Mouse (Mus musculus): ENCODE results near the gene Hk2. TPM values are rescaled to one million over a fixed set of nuclear protein-coding genes. Genes with fewer than 3 reads are reported as not detected.

Hk2 gene
- polyA plus RNA-seq, 1 experiment from 2014 or later, result 3.3 TPM

DNA sequence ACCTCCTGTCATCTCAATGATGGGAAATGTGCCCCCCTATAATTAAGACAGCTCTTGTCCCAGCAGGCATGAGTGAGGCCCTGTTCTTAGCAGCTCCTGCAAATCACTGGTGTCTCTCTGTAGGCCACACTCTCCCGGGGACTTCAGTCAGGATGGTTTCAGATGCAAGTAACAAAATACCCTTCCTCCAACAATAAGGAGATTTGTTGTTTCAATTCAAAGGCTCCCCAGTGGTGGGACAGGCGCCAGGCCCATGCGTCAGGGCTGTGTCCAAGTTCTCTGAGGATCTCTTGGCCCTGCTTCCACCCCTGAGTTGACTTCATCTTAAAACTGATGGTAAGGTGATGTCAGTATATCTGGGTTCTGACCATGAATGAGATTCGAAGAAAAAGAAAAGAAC, 9.7 kb upstream of the Hk2 start:
- Histone ChIP-seq H3K9ac (replicated peaks) (no peak overlapping the region), H3K9me3 (ENCODE audit: low read length) (no peaks in the 10 kb centered on the region), H3K36me3 (replicated peaks; ENCODE audit: insufficient read depth, low read length) (no peaks in the 10 kb centered on the region), H3K27me3 (ENCODE audit: insufficient read depth, low read length) (no peaks in the 10 kb centered on the region), H3K4me2 (ENCODE audit: low read depth, low read length) (no peak overlapping the region), H3K4me3 (ENCODE audit: low read depth, low read length) (no peak overlapping the region), H3K4me1 (ENCODE audit: insufficient read depth) (no peaks in the 10 kb centered on the region), H3K27ac (ENCODE audit: low read depth) (no peak overlapping the region)
- no peak for DNase-seq
- WGBS (ENCODE audit: insufficient replicate concordance), result 78% methylated on average over 4 of the region's 4 CpGs
- no peak for TF ChIP-seq CTCF (IDR thresholded peaks at IDR 0.05; ENCODE audit: low read depth)
- no peak for TF ChIP-seq EP300 (IDR thresholded peaks at IDR 0.05; ENCODE audit: low read depth)
- ATAC-seq, result no peak

DNA sequence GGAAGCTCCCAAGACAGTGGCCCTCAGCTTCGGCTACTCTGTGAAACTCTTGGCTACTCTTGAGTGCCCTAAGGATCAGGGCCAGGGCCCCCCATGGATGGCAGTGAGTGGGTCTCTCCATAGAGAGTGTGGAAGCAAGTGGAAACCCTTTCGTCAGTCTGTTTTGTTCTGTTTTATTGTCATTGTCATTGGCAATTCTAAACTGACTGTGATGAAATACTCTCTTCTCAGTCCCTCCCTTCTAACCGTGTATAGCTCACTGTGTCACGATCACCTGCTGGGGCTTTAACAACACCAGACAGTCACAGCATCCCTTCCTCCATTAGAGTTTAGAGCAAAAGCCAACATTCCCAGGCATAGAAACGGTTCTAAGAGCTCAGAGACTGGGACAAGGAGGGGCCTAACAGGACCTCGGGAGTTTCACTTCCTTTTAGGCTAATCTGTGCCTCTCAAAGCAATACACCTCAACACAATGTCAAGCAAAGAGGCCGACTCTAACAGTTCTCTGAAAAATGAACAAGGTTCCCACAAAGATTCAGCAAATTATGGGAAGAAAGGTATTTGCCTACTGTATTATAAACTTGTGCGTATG, 6.6 kb upstream of the Hk2 start:
- Histone ChIP-seq H3K27me3 (ENCODE audit: insufficient read depth, low read length) (no peaks in the 10 kb centered on the region), H3K4me2 (ENCODE audit: low read depth, low read length) (no peak overlapping the region), H3K9ac (replicated peaks) (no peak overlapping the region), H3K4me1 (ENCODE audit: insufficient read depth) (no peaks in the 10 kb centered on the region), H3K36me3 (replicated peaks; ENCODE audit: insufficient read depth, low read length) (no peaks in the 10 kb centered on the region), H3K27ac (ENCODE audit: low read depth) (peak overlapping the region; percentile 48; the same call in 1 of the 2 replicates), H3K4me3 (ENCODE audit: low read depth, low read length) (no peak overlapping the region), H3K9me3 (ENCODE audit: low read length) (no peaks in the 10 kb centered on the region)
- ATAC-seq (no peak), DNase-seq (no peak)
- TF ChIP-seq EP300 (IDR thresholded peaks at IDR 0.05; ENCODE audit: low read depth) (no peak), CTCF (IDR thresholded peaks at IDR 0.05; ENCODE audit: low read depth) (no peak)
- 41% methylated on average over 8 of the region's 8 CpGs for WGBS (ENCODE audit: insufficient replicate concordance)

DNA sequence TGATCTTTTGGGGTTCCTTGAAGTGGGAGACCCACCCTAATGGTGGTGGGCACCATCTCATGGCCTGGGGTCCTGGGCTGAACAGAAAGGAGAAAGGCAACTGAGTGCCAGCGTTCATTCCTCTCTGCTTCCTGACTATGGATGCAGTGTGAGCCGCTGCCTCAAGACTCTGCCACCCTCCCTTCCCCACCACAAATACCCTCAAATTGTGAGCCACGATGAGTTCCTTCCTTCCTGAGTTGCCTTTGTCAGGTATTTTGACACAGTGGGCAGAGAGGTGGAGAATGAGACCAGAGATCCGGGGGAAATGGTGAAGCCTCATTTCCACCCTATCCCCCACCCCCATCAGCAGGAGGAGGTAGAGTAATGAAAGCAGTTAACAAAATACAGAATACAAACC, 6.1 kb upstream of the Hk2 start:
- no peak overlapping the region for H3K4me3 ChIP-seq (ENCODE audit: low read depth, low read length)
- H3K4me1 ChIP-seq (ENCODE audit: insufficient read depth), result no peaks in the 10 kb centered on the region
- no peak overlapping the region for H3K9ac ChIP-seq (replicated peaks)
- no peaks in the 10 kb centered on the region for H3K36me3 ChIP-seq (replicated peaks; ENCODE audit: insufficient read depth, low read length)
- H3K27me3 ChIP-seq (ENCODE audit: insufficient read depth, low read length), result no peaks in the 10 kb centered on the region
- H3K4me2 ChIP-seq (ENCODE audit: low read depth, low read length), result no peak overlapping the region
- 31% methylated on average over 4 of the region's 4 CpGs for WGBS (ENCODE audit: insufficient replicate concordance)
- no peak for TF ChIP-seq CTCF (IDR thresholded peaks at IDR 0.05; ENCODE audit: low read depth)
- no peak for TF ChIP-seq EP300 (IDR thresholded peaks at IDR 0.05; ENCODE audit: low read depth)
- no peak for DNase-seq
- ATAC-seq, result no peak
- peak overlapping the region; percentile 48; the same call in 1 of the 2 replicates for H3K27ac ChIP-seq (ENCODE audit: low read depth)
- H3K9me3 ChIP-seq (ENCODE audit: low read length), result no peaks in the 10 kb centered on the region

DNA sequence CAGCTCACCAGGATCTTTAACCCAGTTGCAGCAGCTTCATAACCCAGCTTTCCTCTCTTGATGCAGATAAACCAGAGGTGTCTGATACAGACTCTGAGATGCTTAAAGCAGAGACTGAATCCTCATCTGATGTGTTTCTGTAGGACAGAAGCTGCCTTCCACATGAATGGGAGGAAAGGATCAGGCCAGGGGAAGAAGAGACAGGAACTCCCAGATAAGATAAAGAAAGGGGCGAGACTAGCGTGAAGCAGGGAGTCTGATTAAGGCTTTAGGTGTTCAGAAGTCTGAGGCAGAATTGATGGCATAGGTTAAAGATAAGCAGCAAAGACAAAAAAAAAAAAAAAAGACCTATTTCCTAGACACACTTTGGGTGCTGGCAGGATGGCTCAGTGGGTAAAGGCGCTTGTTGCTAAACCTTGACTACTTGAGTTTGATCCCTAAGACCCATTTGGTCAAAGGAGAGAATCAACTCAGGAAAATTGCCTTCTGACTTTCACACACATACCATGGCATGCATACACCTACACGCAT, 2.9 kb upstream of the Hk2 start:
- H3K36me3 ChIP-seq (replicated peaks; ENCODE audit: insufficient read depth, low read length), result no peaks in the 10 kb centered on the region
- no peak overlapping the region for H3K4me3 ChIP-seq (ENCODE audit: low read depth, low read length)
- ATAC-seq (no peak), DNase-seq (no peak)
- no peaks in the 10 kb centered on the region for H3K27me3 ChIP-seq (ENCODE audit: insufficient read depth, low read length)
- no peak overlapping the region for H3K9ac ChIP-seq (replicated peaks)
- H3K9me3 ChIP-seq (ENCODE audit: low read length), result no peaks in the 10 kb centered on the region
- no peak overlapping the region for H3K27ac ChIP-seq (ENCODE audit: low read depth)
- TF ChIP-seq EP300 (IDR thresholded peaks at IDR 0.05; ENCODE audit: low read depth), result no peak
- no peak for TF ChIP-seq CTCF (IDR thresholded peaks at IDR 0.05; ENCODE audit: low read depth)
- WGBS (ENCODE audit: insufficient replicate concordance), result 66% methylated on average over 4 of the region's 4 CpGs
- peaks cover 18% of the 10 kb centered on the region; the same call in 1 of the 2 replicates for H3K4me1 ChIP-seq (ENCODE audit: insufficient read depth)
- H3K4me2 ChIP-seq (ENCODE audit: low read depth, low read length), result no peak overlapping the region

DNA sequence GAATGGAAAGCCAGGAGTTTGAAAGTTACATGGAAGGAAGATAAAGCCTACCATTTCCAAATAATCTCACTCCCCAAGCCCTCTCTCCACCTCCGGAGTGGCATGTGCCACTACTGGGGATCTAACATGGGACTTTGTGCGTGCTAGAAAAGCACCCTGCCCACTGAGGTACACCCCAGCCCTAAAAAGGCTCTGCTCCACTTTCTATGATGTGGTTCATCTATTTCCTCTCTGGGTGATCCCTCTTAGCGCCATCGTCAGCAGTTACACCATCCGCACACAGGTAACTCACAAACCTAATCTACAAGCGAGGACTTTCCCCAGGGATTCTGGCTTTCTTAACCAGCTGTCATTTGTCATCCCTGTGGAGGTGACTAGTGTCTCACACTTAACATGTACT, 1.1 kb upstream of the Hk2 start:
- no peak for ATAC-seq
- Histone ChIP-seq H3K9me3 (ENCODE audit: low read length) (no peaks in the 10 kb centered on the region), H3K4me1 (ENCODE audit: insufficient read depth) (peaks cover 34% of the 10 kb centered on the region), H3K36me3 (replicated peaks; ENCODE audit: insufficient read depth, low read length) (no peaks in the 10 kb centered on the region), H3K4me2 (ENCODE audit: low read depth, low read length) (no peak overlapping the region), H3K27ac (ENCODE audit: low read depth) (no peak overlapping the region), H3K4me3 (ENCODE audit: low read depth, low read length) (no peak overlapping the region), H3K9ac (replicated peaks) (no peak overlapping the region), H3K27me3 (ENCODE audit: insufficient read depth, low read length) (no peaks in the 10 kb centered on the region)
- DNase-seq, result no peak
- TF ChIP-seq EP300 (IDR thresholded peaks at IDR 0.05; ENCODE audit: low read depth) (no peak), CTCF (IDR thresholded peaks at IDR 0.05; ENCODE audit: low read depth) (no peak)
- WGBS (ENCODE audit: insufficient replicate concordance), result 65% methylated on average over 6 of the region's 6 CpGs

DNA sequence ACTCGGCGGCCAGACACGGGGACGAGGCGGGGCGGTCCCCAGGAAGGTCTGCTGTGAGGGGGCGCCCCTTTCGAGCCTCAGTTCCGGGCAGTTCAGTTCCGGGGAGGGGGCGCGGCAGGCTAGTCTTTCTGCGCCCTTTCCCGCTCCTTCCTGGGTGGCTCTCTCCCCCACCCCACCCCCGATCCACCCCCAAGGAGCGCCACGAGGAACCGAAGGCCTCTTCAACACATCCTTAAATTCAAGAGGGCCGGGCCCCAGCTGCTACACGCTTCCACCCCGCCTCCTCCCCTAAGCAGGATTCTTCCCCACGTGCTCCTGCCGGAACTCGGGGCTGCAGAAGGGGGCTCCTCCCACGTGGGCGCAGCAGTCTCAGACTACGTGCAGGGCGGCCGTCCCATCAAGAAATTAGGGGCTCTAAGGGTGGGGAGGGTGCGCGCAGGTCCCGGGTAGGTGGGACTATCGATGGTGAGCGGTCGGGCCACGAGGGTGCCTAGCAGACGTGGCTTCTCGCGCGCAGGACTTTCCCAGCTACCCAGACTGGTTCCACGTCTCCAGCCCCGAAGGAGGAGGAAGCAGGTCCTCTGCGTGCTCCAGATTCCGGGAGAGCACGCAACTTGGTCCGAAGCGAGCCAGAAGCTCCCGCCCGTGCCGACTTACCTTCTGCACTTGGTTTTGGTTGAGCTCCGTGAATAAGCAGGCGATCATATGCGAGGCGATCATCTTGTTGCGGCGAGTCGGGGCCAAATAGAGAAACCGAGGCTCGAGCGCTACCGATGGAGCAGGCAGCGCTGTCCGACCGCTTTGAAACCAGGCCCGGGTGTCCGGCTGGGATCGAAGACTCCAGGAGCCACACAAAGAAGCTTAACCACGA, 758 bp downstream of the Hk2 start:
- WGBS (ENCODE audit: insufficient replicate concordance), result under 1% methylated on average over 59 of the region's 68 CpGs

More for the DNA sequence above, 758 bp downstream of the Hk2 start:
- Histone ChIP-seq H3K27me3 (ENCODE audit: insufficient read depth, low read length) (no peaks in the 10 kb centered on the region), H3K9me3 (ENCODE audit: low read length) (no peaks in the 10 kb centered on the region), H3K4me2 (ENCODE audit: low read depth, low read length) (peak overlapping the region; percentile 98), H3K4me3 (ENCODE audit: low read depth, low read length) (peak overlapping the region; percentile 64), H3K36me3 (replicated peaks; ENCODE audit: insufficient read depth, low read length) (no peaks in the 10 kb centered on the region), H3K4me1 (ENCODE audit: insufficient read depth) (peaks cover 45% of the 10 kb centered on the region), H3K9ac (replicated peaks) (peak overlapping the region; percentile 68), H3K27ac (ENCODE audit: low read depth) (peak overlapping the region; percentile 76)
- ATAC-seq (peak; percentile 4; the same call in 1 of the 2 replicates), DNase-seq (peak; percentile 54)
- no peak for TF ChIP-seq EP300 (IDR thresholded peaks at IDR 0.05; ENCODE audit: low read depth)
- TF ChIP-seq CTCF (IDR thresholded peaks at IDR 0.05; ENCODE audit: low read depth), result no peak
